Mouse (Mus musculus) forelimb bud, embryonic 11.5 days (tissue): ENCODE results near the gene Dpy19l3.

Source experiments
- DNase-seq: peaks from one replicate; pipeline ENCODE4 v3.0.0-alpha.2; 2012; ENCODE audit warnings: low read depth, low spot score

Dpy19l3 gene

DNA sequence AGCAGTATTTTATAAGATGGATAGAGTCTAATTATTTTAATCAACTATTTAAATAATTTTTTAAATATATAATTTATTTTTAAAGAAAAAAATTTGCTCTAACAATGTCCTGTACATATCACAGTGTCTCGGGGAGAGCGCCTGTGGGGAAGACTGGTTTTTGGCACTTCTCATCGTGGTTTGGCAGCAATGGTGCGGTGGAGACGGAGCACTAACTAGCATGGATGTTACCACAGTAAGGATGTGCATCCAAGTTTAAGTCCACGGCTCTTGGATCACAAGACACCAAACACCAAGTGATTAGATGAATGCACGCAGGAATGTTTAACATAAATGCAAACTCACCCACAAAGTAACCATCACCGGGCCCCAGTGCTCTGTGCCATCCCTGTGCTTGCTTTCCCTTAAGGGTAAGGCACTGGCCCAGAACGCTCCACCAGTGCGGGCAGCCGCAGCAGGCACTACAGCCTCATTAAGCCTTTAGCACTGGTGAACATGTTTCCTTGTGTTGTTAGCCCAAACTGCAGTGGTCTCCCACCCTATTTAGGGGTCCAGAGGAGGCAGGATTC, 65.4 kb downstream of the Dpy19l3 start:
- DNase-seq: no peak

DNA sequence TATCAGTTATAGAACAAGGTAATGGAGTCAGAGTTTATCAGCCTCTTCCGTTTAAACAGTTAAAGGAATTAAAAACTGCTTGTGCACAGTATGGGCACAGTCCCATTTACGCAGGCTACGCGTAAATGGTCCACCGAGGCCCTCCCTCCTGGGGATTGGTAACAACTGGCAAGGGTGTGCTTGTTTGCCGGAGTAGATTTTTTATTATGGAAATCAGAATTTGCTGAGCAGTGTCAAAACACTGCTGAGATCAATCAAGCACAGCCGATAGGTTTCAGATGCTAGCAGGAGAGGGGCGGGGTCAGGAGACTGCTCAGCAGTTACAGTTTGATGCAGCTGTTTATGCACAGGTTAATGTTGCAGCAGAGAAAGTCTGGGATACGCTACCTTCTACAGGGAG, 66.0 kb downstream of the Dpy19l3 start:
- DNase-seq: no peak

DNA sequence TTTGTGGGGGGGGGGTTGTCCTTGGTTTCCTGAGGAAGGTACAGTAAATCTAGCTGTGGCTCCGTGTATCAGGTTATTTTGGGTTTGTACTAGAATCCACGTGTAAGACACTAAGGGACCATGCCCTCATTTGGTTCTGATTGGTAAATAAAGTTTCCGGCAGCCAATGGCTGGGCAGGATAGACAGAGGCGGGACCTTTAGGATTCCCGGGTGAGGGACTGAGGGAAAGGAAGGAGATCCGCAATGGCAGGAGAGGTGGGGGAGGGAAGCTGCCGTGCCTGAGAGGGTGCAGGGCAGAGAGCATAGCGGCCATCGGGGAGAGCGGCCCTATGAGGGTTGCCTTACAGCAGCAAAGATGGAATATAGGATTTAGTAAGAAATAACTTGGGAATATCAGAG, 67.0 kb downstream of the Dpy19l3 start:
- no peak for DNase-seq

DNA sequence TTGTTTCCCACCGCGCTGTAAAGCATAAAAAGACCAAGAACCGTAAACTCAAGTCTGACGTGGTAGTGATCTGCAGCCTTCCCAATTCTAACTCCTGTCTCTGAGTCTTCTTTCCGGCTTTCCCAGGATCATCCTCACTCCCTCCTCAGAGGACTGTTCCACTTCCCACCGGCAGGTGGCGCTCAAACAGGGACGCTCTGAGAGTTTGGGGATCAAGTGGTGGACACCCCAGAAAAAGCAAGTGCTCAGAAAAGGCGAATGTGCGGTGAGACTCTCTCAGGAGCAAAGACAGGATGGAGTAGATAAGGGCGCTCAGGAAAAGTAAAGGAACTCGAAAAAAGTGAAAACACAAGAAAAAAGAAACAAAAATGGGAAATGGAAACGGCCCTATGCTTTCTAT, 67.5 kb downstream of the Dpy19l3 start:
- DNase-seq: peak; percentile 32

DNA sequence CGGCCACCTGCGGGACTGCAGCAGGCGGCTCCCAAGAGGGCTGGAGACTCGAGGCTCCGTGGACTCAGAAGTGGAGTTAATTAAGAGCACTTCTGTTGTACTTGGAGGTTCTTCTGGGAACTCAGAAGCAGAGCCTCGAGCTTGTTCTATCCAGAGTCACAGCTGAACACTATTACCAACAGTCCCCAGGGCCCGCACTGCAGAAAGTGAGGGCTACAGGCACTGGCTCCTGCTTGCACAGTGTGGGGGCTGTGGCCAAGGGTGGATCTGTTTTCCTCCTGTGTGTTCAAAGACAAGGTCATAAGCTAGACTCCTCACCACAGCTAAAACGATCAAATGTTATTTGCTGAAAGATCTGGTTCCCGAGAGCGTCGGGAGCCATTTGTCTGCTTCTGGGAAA, 68.0 kb downstream of the Dpy19l3 start:
- DNase-seq: no peak

DNA sequence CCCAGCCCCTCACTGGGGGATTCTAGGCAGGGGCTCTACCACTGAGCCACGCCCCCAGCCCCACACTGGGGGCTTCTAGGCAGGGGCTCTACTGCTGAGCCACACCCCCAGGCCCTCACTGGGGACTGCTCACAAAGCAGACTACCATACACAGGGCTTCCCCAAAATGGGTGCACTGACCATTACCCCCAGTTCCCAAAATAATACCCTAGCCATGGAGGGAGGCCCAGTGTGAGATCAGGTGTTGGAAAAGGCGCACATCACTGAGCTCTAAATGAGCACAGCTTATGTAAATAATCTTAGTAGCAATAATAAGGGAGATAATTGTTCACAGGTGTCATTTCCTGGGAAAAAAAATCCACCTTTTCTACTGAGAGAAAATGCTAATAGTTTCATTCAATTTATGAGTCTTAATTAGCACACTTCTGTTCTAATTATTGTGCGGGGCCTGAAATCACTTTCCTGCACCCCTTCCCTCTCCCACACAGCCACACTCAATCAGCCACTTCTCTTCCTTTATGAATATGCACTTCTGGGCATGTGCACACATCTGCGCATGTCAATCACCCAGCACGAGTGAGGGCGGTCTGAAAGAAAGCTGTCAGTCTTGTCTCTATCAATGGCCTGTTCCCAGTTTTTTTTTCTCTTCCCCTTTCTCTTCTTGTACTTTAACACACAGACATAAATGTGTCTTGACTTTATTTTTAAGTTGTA, 70.7 kb downstream of the Dpy19l3 start:
- DNase-seq: no peak

DNA sequence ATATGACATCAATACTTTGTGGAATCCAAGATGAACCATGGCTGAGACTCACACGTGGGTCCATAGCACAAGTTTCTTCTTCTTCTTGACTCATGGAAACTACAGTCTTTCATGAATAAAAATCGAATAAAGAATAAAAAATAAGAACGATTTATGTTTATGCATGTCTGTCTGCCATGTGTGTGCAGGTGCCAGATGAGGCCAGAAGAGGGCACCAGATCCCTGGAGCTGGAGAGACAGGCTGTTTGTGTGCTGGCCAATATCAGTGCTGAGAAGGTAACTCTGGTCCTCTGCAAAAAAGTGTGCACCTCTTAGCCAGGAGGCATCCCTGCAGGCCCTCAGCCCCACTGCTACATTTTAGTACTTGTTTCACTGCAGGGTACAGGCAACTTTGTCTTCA, 72.7 kb downstream of the Dpy19l3 start:
- no peak for DNase-seq

DNA sequence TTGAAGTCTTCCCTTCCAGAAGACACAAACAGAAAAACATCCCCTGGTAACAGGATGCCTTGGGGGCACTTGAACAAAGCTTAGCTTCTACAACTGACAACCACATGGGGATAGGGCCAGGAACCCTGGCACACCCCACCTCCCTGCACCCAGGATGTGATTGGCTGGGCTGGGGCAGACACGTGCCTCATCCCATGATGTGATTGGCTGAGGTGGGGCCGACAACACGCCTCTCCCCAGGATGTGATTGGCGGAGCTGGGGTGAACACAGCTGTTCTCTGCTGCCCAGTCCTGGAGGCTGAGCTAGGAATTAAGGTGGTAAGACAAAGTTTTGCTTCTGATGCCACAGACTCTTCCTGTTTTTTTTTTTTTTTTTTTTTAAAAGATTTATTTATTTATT, 75.3 kb downstream of the Dpy19l3 start:
- DNase-seq: no peak

DNA sequence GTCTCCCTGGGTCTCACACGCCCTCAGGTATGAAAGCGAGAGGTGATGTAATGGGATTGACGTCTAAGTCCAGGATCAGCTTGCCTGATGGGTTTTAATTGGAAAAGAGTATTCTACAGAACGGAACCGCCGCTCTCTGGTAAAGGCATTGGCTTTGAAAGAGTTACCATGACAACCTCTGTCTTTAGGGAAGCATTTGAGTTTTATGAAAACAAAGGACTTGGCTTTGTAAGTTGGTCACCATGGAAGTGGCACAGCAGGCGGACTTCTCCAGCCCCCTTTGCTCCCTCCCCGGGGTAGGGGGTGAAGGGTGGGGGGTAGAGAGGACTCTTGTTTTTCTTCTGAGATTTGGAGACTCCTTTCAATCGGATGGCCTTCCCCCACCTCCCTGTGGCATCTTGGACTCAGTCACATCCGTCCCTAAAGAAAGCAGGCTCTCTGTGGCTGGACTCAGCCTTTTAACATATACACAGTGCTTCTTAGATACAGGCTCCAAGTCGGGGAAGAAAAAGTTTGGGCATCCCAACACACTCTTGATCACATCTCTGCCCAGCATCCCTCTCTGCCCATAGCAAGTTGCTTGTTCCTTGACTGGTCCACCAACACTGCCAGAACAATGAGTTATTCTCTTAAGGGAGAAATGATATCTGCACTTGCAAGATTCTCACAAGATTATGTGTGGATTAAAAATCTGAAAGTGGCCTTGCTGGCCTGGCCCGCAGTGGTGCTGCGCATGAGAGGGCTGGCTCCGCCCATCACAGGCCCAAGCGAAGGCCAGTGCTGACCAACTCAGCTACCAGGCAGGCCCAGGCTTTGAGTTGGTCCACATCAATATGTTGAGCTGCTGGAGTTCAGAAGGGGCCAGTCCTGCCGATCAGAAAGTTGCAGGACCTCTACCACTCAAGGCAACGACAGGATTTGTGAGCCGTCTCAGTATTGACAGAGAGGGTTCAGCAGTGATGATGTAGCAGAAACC, 85.9 kb downstream of the Dpy19l3 start:
- DNase-seq: no peak

DNA sequence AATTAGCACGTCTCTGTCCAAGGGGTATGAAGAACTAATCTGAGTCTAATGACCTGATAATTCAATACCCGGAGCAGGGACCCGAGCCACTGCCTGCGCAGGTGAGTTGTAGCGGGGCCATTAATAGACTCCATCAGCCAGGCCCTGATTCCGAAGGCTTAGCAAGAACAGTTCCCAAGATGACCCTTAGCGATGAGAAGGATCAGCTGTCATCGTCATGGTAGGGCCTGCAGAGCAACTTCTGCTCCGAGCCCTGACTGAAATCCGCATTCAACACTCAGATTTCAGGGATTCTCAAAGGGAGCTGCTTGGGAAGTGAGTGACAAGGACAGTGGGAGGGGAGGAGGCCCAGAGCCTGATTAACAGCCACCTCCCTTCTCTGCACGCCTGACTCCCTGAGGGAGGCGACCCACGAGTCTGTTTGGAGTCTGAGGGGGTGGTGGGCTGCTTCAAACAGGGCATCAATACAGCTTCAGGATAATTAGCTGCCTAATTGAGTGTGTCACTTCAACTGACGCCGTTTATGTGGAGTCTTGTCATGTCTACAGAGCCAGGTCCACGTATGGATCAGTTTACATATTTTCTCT, 90.4 kb downstream of the Dpy19l3 start:
- DNase-seq: no peak

DNA sequence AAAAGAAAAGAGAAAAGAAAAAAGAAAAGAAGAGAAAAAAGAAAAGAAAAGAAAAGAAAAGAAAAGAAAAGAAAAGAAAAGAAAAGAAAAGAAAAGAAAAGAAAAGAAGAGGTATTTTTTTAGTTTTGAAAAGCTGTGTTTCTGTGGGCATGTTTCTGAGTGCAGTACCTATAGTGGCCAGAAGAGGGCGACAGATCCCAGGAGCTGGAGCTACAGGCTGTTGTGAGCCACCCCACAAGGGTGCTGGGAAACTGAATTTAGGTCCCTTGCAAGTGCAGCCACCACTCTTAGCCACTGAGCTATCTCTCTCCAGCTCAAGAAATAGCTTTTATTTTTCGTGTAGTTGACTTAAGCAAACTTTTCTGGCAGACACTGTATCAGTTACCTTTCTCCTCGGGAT, 95.1 kb downstream of the Dpy19l3 start:
- no peak for DNase-seq

DNA sequence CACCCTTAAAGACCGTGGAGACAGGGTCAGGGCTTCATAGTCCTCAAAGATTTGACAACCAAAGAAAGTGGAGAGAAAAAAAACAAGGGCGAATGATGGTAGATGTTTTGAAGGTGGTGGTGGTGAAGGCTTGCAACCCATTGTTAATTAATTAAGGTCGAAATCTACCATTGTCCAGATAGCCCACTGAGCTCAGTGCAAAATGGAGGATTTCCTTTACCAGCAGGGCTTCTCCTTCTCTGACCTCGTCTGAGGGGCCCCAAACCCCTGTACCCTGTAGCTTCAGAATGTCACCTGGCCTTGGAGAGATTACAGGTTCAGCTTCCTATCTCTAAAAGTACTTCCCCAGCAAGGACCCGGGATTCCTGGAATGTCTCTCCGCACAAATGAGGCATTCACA, 96.4 kb downstream of the Dpy19l3 start:
- no peak for DNase-seq

DNA sequence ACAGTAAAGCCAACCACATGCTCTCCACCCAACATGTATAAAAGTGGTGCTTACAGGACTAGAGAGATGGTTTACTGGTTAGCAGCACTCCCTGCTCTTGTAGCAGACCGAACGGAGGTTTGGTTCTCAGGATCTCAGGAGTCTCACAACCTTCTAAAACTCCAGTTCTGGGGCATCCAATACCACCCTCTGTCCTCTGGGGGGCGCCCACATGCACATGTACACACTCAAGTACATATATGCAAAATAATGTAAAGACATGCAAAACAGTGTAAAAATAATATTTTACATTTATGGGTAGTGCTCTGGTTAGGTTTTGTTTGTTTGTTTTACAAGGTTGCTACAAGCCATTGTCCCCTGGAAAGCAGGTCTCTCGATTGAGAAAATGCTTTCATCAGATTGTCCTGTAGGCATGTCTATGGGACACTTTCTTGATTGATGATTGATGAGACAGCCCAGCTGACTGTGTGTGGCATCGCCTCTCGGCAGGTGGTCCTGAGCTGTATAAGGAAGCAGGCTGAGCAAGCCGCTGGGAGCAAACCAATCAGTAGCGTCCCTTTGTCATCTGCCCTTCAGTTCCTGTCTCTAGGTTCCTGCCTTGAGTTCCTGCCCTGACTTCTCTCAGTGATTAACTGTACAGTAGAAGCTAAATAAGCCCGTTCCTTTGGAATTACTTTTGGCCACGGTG, 102.5 kb downstream of the Dpy19l3 start:
- DNase-seq: no peak

DNA sequence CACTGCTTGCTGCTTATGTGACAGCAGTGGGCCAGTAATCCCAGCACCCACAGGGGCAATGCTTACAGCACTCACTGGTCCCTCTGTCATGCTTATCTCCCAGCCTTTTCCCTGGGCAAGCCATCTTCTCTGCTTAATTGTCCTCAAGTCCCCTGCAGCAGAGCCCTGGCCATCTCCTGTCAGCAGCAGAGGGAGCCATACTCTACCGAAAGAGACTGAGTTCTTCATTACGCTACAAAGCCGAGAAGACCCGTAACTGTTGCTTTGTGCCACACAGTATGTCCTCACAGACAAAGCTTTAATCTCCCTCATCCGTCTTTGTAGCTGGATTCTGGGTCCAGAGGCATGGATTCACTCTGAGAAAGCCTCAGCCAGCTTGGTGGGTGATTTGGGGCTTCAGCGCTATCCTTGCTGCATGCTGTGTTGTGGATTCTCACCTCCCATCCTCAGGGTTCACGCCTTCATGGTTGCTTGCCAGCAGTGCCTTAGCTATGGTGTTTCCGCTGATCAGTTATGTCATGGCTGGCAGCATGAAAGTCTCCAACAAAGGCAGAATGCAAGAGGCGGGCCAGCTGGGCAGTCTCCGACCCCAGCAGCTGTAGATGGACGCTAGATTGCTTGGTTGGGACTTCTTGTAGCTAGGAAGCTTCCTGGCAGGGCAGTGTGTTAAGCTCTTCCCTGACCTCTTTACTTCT, 103.4 kb downstream of the Dpy19l3 start:
- no peak for DNase-seq

DNA sequence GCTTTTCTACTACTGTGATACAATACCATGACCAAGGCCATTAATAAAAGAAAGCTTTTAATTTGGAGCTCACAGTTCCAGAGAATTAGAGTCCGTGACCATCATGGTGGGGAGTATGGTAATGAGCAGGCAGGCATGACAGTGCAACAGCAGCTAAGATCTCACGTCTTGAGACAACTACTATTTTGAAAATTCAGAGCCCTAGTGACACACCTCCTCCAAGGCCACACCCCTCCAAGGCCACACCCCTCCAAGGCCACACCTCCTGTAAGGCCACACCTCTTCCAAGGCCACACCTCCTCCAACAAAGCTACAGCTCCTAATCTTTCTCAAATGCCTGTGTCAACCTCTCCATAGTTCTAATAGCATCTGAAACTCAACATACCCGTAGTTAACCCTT, 105.2 kb downstream of the Dpy19l3 start:
- DNase-seq: peak; percentile 10

DNA sequence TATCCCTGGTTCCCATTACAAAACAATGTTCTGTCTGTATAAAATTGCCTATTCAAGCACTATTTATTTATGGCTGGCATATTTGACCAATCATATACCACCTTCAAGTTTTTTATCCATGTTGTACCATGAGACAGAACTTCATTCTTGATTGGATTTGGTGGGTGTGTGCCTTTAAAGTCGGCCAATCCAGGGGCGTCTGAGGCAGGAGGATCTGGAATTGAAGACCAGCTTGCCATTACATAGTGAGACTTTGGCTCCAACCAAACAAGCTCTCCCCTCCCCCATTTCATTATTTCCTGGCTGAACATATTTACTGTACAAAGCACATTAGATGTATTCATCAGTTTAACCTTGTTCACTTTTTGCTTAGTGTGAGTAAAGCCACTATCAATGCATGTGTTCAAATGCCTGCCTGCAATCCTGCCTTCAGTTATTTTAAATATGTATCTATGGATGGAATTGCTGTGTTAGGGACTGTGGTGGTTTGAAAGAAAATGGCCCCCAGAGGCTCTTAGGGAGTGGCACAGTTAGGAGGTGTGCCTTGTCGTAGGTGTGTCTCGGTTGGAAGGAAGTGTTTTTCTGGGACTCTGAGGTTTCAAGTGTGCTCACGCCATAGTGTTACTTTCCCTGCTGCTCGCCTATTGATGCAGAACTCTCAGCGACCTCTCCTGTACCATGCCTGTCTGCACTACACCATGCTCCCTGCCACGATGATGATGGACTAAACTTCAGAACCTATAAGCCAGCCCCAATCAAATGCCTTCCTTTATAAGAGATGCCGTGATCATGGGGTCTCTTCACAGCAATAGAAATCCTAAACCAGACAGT, 105.8 kb downstream of the Dpy19l3 start:
- no peak for DNase-seq

DNA sequence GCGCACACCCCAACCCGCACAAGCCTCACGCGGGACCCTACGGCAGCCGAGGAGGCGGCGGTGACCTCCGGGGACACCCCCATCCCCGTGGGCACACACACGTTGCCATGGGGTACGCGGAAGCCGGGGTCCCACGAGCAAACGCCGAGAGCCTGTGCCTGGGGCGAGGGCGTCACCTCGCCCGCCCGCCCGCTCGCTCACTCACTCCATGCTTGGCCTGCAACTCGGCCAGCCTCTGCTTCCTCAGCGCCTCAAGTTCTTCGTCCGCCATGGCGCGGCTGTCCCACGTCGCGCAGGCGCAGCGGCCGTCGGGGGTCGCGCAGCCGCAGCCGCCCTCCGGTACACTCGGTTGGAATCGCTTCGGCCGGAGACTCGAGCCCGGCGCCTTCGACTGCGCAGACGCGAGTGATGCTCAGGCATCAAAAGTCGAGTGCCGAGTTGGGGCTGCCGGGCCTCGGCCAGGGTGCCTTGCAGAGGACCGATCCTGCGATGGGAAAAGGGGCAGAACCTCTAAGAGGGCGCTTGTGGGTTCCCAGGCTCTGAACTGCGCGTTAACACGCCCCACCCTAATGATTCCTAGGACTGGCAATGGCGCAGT, 107.1 kb downstream of the Dpy19l3 start, which contains the start of gene Pdcd5:
Pdcd5 (minus strand) TSS at position 421 of the 598 bp plus-strand sequence.
- peak; percentile 98 for DNase-seq

DNA sequence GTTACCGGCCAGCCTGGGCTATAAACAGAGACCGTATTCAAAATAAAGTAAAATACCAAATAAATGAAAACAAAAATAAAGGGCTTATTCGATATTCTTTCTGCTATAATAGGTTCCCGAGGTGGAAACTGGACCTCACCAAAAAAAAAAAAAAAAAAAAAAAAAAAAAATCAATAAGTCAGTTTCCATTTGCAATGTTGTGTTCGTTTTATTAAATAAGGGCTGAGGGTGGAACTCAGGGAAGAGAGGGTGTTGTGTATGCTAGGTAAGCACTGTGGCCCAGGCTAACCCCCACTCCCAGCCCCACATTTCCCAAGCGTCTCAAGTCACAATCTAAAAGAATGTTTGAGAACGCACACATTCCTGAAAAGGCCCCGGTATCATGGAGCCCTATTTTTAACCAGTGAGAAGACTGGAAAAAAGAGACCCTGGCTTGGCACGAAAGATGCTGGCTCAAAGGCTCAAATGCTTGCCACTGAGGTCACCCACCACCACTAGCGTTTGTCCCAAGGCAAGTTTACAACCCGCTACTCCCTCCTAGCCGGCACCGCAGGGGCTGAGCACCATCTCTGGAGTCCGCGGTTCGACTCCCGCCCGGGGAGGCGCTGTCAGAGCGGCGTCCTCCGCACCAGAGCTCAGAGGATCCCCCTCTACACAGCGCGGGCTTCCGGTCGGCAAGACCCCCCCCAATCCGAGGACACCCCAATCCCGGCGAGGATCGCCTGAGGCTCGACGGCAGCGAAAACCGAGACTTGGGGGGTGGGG, 107.8 kb downstream of the Dpy19l3 start:
- DNase-seq: peak; percentile 5

DNA sequence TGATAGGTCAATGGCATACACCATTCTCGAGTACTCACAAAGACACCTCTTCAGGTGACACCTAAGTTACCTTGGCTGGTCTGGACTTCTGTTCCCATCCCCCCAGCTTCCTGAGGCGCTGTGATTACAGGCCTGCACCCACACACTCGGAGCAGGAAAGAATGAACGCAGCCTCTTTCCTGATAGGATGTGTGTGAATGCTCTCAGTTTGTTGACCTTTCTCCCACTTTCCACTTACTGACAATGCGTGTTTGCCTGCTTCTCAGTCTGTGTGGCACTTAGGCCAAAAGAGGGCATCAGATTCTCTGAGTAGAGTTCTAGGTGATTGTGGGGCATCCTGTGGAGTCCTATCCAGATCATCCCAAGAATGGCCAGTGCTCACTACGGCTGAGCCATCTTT, 114.2 kb downstream of the Dpy19l3 start:
- no peak for DNase-seq
